Comparison of ENCODE assay signal across 32 mouse cellular contexts in the genomic region with DNA sequence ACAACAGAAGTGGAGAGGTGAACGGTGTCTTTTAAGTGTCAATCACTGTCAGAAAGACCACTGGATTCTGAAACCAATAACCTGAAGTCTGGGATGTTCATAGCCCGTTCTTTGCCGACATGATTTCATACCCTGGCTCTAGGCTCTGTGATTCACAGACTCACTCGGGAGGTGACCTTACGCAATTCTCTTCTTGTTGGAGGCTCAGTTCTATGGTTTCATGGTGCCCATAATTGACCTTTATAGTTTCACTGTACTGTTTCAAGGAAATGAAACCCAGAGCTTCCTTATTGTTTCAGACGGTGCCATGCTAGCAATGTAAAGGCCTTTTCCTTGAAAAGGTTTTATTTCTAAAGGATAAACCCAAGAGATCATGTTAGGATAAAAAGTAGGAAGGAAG. TPM values are rescaled to one million over a fixed set of nuclear protein-coding genes. Genes with fewer than 3 reads are reported as not detected.
DNase-seq lines count a peak whose midpoint lies in the region; ATAC-seq and TF ChIP-seq lines count a peak whose summit lies in the region.
"Had no signal": no experiment of that assay in that cellular context is flagged by ENCODE, and none has a peak within 500 bp of the region (broad histone marks: within the 10 kb centered on the region; RNA-seq: fewer than 3 reads in every experiment).

No protein-coding gene starts in this region.

- H3K79me2 ChIP-seq in liver, adult 2 months (ENCODE audit: control insufficient read depth, insufficient read depth, low read length): peaks cover 25% of the 10 kb centered on the region; the same call in 1 of the 2 replicates

- H3K27ac ChIP-seq in liver, adult 2 months (replicated peaks; ENCODE audit: insufficient read depth, low read depth, low read length): no peak overlapping the region; the same call in 1 of the 2 replicates
- no peak overlapping the region for H3K27ac ChIP-seq in liver, embryonic 11.5 days (ENCODE audit: low read depth, low read length)
- H3K27ac ChIP-seq: embryonic facial prominence, embryonic 10.5 days; embryonic facial prominence, embryonic 15.5 days; forebrain, embryonic 12.5 days; hindbrain, postnatal 0 days; limb, embryonic 13.5 days; liver, embryonic 14.5 days; neural tube, embryonic 12.5 days had no signal

- peaks cover 31% of the 10 kb centered on the region for H3K4me1 ChIP-seq in liver, adult 2 months (ENCODE audit: control insufficient read depth, insufficient read depth, low read length)
- H3K4me1 ChIP-seq in liver, embryonic 11.5 days (replicated peaks; ENCODE audit: control insufficient read depth, insufficient read depth, low read length): peaks cover 2% of the 10 kb centered on the region; the same call in 1 of the 2 replicates

- H3K9ac ChIP-seq in liver, adult 2 months (ENCODE audit: low read depth, low read length): no peak overlapping the region
- H3K9ac ChIP-seq in liver, embryonic 11.5 days (ENCODE audit: low read depth, low read length): no peak overlapping the region
- H3K9ac ChIP-seq: embryonic facial prominence, embryonic 15.5 days; forebrain, embryonic 12.5 days; limb, embryonic 13.5 days; liver, embryonic 14.5 days; lung, embryonic 14.5 days; neural tube, embryonic 12.5 days had no signal

- no peak overlapping the region for H3K4me3 ChIP-seq in liver, adult 2 months (ENCODE audit: insufficient read depth, low read depth, low read length)
- H3K4me3 ChIP-seq in liver, embryonic 11.5 days (ENCODE audit: low read depth, low read length): no peak overlapping the region
- H3K4me3 ChIP-seq: embryonic facial prominence, embryonic 10.5 days; embryonic facial prominence, embryonic 15.5 days; forebrain, embryonic 12.5 days; limb, embryonic 13.5 days; myocyte; neural tube, embryonic 12.5 days had no signal

- no peaks in the 10 kb centered on the region for H3K36me3 ChIP-seq in liver, adult 2 months (ENCODE audit: control insufficient read depth, insufficient read depth, low read length)
- no peaks in the 10 kb centered on the region for H3K36me3 ChIP-seq in liver, embryonic 11.5 days (ENCODE audit: control insufficient read depth, insufficient read depth, low read length)
- H3K36me3 ChIP-seq: embryonic facial prominence, embryonic 10.5 days; embryonic facial prominence, embryonic 15.5 days; forebrain, embryonic 12.5 days; limb, embryonic 13.5 days; neural tube, embryonic 12.5 days had no signal

- peak; percentile 61 for DNase-seq in liver, adult 2 months (ENCODE audit: extremely low read depth, low read depth, low spot score)
- DNase-seq in liver, embryonic 11.5 days (ENCODE audit: low spot score): no peak
- DNase-seq in spleen, postnatal 14 days (ENCODE audit: low spot score in 2 of 2): no peak
- no peak for DNase-seq in layer of hippocampus, postnatal 25 days (ENCODE audit: extremely low spot score in 1 of 2, low spot score in 1 of 2)
- DNase-seq in frontal cortex, postnatal 25 days (ENCODE audit: low spot score in 2 of 2): no peak
- DNase-seq: adrenal gland, adult 2 months; adrenal gland, postnatal 36 days; B cell, adult 2 months; cerebellum, adult 11-12 months; cerebellum, postnatal 14 days; heart, postnatal 14 days; kidney, adult 11 months; kidney, postnatal 25 days; lung, embryonic 14.5 days; lung, postnatal 14 days; right cerebral cortex, adult 18-20 months; thymus, adult 2 months; thymus, postnatal 4 days had no signal

- no peak for TF ChIP-seq POLR2A in liver, adult 2 months (IDR thresholded peaks at IDR 0.05; ENCODE audit: extremely low read depth, insufficient read depth, low read length)

- no peak for ATAC-seq in liver, embryonic 11.5 days (replicated peaks; ENCODE audit: low FRiP score)
- peak; percentile 66 for ATAC-seq in common myeloid progenitor, adult 5-6 weeks (replicated peaks; ENCODE audit: low read depth, poor library complexity, severe bottlenecking)
- ATAC-seq in megakaryocyte, adult 5-6 weeks (ENCODE audit: poor library complexity, severe bottlenecking): peak; percentile 92
- ATAC-seq: activated CD4-positive, CD25-positive, alpha-beta regulatory T cell, adult 4 months; hindbrain, postnatal 0 days; midbrain, embryonic 16.5 days had no signal

- H3K27me3 ChIP-seq in liver, adult 2 months (ENCODE audit: control insufficient read depth, insufficient read depth, low read length): no peaks in the 10 kb centered on the region
- H3K27me3 ChIP-seq in liver, embryonic 11.5 days (replicated peaks; ENCODE audit: control insufficient read depth, insufficient read depth, low read length): no peaks in the 10 kb centered on the region
- H3K27me3 ChIP-seq: CH12.LX; embryonic facial prominence, embryonic 15.5 days; forebrain, embryonic 12.5 days; limb, embryonic 13.5 days; neural tube, embryonic 12.5 days had no signal

- H3K4me2 ChIP-seq in liver, embryonic 11.5 days: no peak overlapping the region
- H3K4me2 ChIP-seq: embryonic facial prominence, embryonic 15.5 days; forebrain, embryonic 12.5 days; limb, embryonic 13.5 days; lung, embryonic 14.5 days; midbrain, embryonic 11.5 days; neural tube, embryonic 12.5 days had no signal

- TF ChIP-seq CTCF in liver, adult 2 months (IDR thresholded peaks at IDR 0.05; ENCODE audit: low read depth, low read length): no peak

- WGBS in liver, adult 2 months: 46% methylated on average over 6 of the region's 6 CpGs
- WGBS in liver, embryonic 11.5 days: 81% methylated on average over 6 of the region's 6 CpGs

- no peaks in the 10 kb centered on the region for H3K9me3 ChIP-seq in liver, embryonic 11.5 days (ENCODE audit: control insufficient read depth, low read length)
- H3K9me3 ChIP-seq: embryonic facial prominence, embryonic 10.5 days; embryonic facial prominence, embryonic 15.5 days; forebrain, embryonic 12.5 days; limb, embryonic 13.5 days; neural tube, embryonic 12.5 days had no signal

RNA-seq across cellular contexts. Expression of gene Chn2, which starts 9.4 kb away (rescaled TPM):
- total RNA-seq in liver, adult 2 months (2014; rRNA removed): 36.2 and 46.2 TPM in 2 replicates
- polyA plus RNA-seq in liver, adult 2 months (2012; rRNA removed): 35.6 and 37.3 TPM in 2 replicates
- polyA plus RNA-seq in liver, embryonic 11.5 days (2014; fragmentation: Nextera tagmentation; extraction: Ambion mirVana): 5.5 and 6.6 TPM in 2 replicates
- total RNA-seq in common myeloid progenitor, adult 5-6 weeks (2017): 11.7 and 13.8 TPM in 2 replicates
- 15.8 and 21.5 TPM in 2 replicates for total RNA-seq in megakaryocyte, adult 5-6 weeks (2015)
- 21.0 and 25.5 TPM in 2 replicates for total RNA-seq in megakaryocyte, adult 5-6 weeks (2017)
- 10 to 100 TPM; 22.9 to 24.9 TPM for total RNA-seq in layer of hippocampus, postnatal 25 days (2021)
- total RNA-seq: CH12.LX had no signal
